Mouse (Mus musculus) MEL (cell line): ENCODE data around the gene Tnfsf11. TPM values are rescaled to one million over a fixed set of nuclear protein-coding genes. Genes with fewer than 3 reads are reported as not detected.

Experiments
- DNase-seq: peaks from one replicate; pipeline ENCODE4 v3.0.0; 2011; ENCODE audit warnings: low read depth, low spot score
- H3K27ac ChIP-seq: 2 replicates; pipeline ENCODE4 v1.5.1; 2012; ENCODE audit warnings: low read depth, mild to moderate bottlenecking, control low read depth, low read length, moderate library complexity; ENCODE audit not compliant: control insufficient read depth
- H3K27me3 ChIP-seq, 2 experiments: fragments of 150-350 bp in 1 of 2; sonication (generic) in 1 of 2; 2 replicates each; pipeline ENCODE4 v1.6.1; 2012; ENCODE audit warnings: low read length in 2 of 2, mild to moderate bottlenecking in 2 of 2, improper control_type of control experiment in 1 of 2, moderate library complexity in 1 of 2; ENCODE audit not compliant: insufficient read depth in 2 of 2, control insufficient read depth in 1 of 2
- H3K36me3 ChIP-seq, 2 experiments: 2 replicates each; pipeline ENCODE4 v1.6.1; 2012 to 2014; ENCODE audit warnings: low read length in 2 of 2, improper control_type of control experiment in 1 of 2, inconsistent platforms in 1 of 2, mild to moderate bottlenecking in 1 of 2; ENCODE audit not compliant: insufficient read depth in 2 of 2, control insufficient read depth in 1 of 2
- H3K4me1 ChIP-seq, 2 experiments: fragments of 150-350 bp in 1 of 2; sonication (generic) in 1 of 2; 2 replicates each; pipeline ENCODE4 v1.6.1; 2012; ENCODE audit warnings: low read length in 2 of 2, improper control_type of control experiment in 1 of 2, mild to moderate bottlenecking in 1 of 2; ENCODE audit not compliant: insufficient read depth in 2 of 2, control insufficient read depth in 1 of 2
- H3K4me3 ChIP-seq, 2 experiments: fragments of 150-350 bp in 1 of 2; sonication (generic) in 1 of 2; 2 replicates each; pipeline ENCODE4 v1.5.1; 2012; ENCODE audit warnings: low read depth in 2 of 2, low read length in 2 of 2, mild to moderate bottlenecking in 2 of 2, moderate library complexity in 2 of 2, control low read depth in 1 of 2, improper control_type of control experiment in 1 of 2; ENCODE audit not compliant: control insufficient read depth in 1 of 2, insufficient read depth in 1 of 2
- H3K79me2 ChIP-seq: 2 replicates; pipeline ENCODE4 v1.6.1; 2012; ENCODE audit warnings: mild to moderate bottlenecking, low read length, moderate library complexity; ENCODE audit not compliant: control insufficient read depth, poor library complexity, insufficient read depth
- H3K9ac ChIP-seq: 2 replicates; pipeline ENCODE4 v1.6.1; 2012; ENCODE audit warnings: low read depth, mild to moderate bottlenecking, control low read depth, low read length, moderate library complexity; ENCODE audit not compliant: control insufficient read depth, poor library complexity, severe bottlenecking
- H3K9me3 ChIP-seq: fragments of 150-350 bp; sonication (generic); replicated peaks from 2 replicates; pipeline ENCODE4 v1.6.1; 2012; ENCODE audit warnings: mild to moderate bottlenecking, low read length, improper control_type of control experiment, moderate library complexity; ENCODE audit not compliant: insufficient read depth
- ETS1 ChIP-seq: IDR thresholded peaks from 2 replicates; pipeline ENCODE4 v1.6.1; 2012; ENCODE audit warnings: low read depth, mild to moderate bottlenecking, inconsistent platforms, low read length, improper control_type of control experiment, moderate library complexity
- GABPA ChIP-seq: IDR thresholded peaks from 2 replicates; pipeline ENCODE4 v1.6.1; 2012; ENCODE audit warnings: low read depth, mild to moderate bottlenecking, inconsistent platforms, low read length, improper control_type of control experiment, moderate library complexity
- MYC ChIP-seq: IDR thresholded peaks from 2 replicates; pipeline ENCODE4 v1.6.1; 2011; ENCODE audit warnings: low read depth, mild to moderate bottlenecking, low read length, improper control_type of control experiment, moderate library complexity
- POLR2AphosphoS2 ChIP-seq: IDR thresholded peaks from 2 replicates; pipeline ENCODE4 v1.6.1; 2011; ENCODE audit warnings: low read length, improper control_type of control experiment
- TAL1 ChIP-seq: IDR thresholded peaks from 2 replicates; pipeline ENCODE4 v1.6.1; 2012; ENCODE audit warnings: mild to moderate bottlenecking, inconsistent platforms, low read length, moderate library complexity, mixed read lengths
- TBP ChIP-seq: IDR thresholded peaks from 2 replicates; pipeline ENCODE4 v1.8.0; 2011; ENCODE audit warnings: low read depth, low read length, improper control_type of control experiment
- TCF12 ChIP-seq: IDR thresholded peaks from 2 replicates; pipeline ENCODE4 v1.6.1; 2014; ENCODE audit warnings: low read depth, mild to moderate bottlenecking, inconsistent platforms, low read length, improper control_type of control experiment, moderate library complexity
- ZMIZ1 ChIP-seq: IDR thresholded peaks from 2 replicates; pipeline ENCODE4 v1.6.1; 2012; ENCODE audit warnings: low read depth, mild to moderate bottlenecking, inconsistent platforms, low read length, improper control_type of control experiment, moderate library complexity
- polyA plus RNA-seq, 2 experiments: library from polyadenylated mRNA; stranded (reverse) in 1 of 2; unstranded in 1 of 2; fragments of >175 nt in 1 of 2; fragments of >200 nt in 1 of 2; gene quantifications; 2 replicates each; pipeline versions ENCODE4 v1.2.1 to v1.2.4; 2012; ENCODE audit warnings: low replicate concordance in 2 of 2, low read depth in 1 of 2; ENCODE audit not compliant: insufficient read length in 2 of 2, insufficient read depth in 1 of 2, missing spikeins in 1 of 2
- total RNA-seq: library from RNA; depleted of rRNA; stranded (reverse); fragments of 300-350 nt; gene quantifications from 2 replicates; pipeline ENCODE4 v1.2.3, GENCODE M21; 2012; rRNA removed

Gene Tnfsf11
- total and polyA plus RNA-seq, 3 experiments: not detected

- Histone ChIP-seq H3K27ac (no peak overlapping the region), H3K4me3 (no peak overlapping the region), H3K27me3 (no peaks in the 10 kb centered on the region), H3K4me1 (no peaks in the 10 kb centered on the region), H3K79me2 (no peaks in the 10 kb centered on the region), H3K9ac (no peak overlapping the region), H3K9me3 (no peaks in the 10 kb centered on the region), H3K36me3 (no peaks in the 10 kb centered on the region)
- DNase-seq: no peak
- no peak for TF ChIP-seq MYC
- TF ChIP-seq ETS1: no peak
- TF ChIP-seq TBP: no peak
- TF ChIP-seq GABPA: no peak
- no peak for TF ChIP-seq TCF12
- TF ChIP-seq ZMIZ1: no peak
- TF ChIP-seq POLR2AphosphoS2: no peak
These were observed 72.5 kb downstream of the Tnfsf11 start for GRCm38 (mm10) chr14:78235296-78235695.

DNA sequence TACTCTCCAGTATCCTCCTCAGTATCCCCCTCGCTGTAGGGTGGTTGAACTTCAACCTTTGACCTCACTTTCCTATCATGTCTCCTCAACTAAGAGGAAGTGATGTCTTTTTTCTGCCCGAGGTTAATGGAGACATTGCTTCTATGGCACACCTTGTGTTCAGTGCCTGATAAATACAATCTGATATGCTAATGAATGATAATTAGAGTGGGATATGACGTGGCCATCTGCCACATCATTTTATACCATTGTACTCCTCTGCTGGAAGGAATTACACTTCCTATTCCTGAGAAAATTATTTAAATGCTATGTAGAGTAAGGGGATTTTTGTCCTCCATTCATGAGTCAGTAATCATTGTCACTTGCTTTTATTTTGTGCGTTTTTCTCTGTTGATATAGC, 78.8 kb downstream of the Tnfsf11 start:
- Histone ChIP-seq H3K9ac (no peak overlapping the region), H3K27me3 (no peaks in the 10 kb centered on the region), H3K27ac (no peak overlapping the region), H3K79me2 (no peaks in the 10 kb centered on the region)
- DNase-seq: no peak
- no peak for TF ChIP-seq TAL1
- TF ChIP-seq, all 39 proteins: peak for 0
- Histone ChIP-seq H3K36me3 (no peaks in the 10 kb centered on the region), H3K9me3 (no peaks in the 10 kb centered on the region), H3K4me1 (no peaks in the 10 kb centered on the region), H3K4me3 (no peak overlapping the region)

Other genes starting within 250 kb of the Tnfsf11 start
- gene Fam216b, start 219.0 kb downstream of the Tnfsf11 start, total RNA-seq: not detected in 2 replicates
- gene Fam216b, start 219.0 kb downstream of the Tnfsf11 start, polyA plus RNA-seq: not detected
- gene Akap11, start 228.8 kb upstream of the Tnfsf11 start, total RNA-seq: 17.1 and 17.6 TPM in 2 replicates
- gene Akap11, start 228.8 kb upstream of the Tnfsf11 start, polyA plus RNA-seq: 10 to 100 TPM; 13.0 to 25.4 TPM